Mouse (Mus musculus): ENCODE results near the gene Insrr. TPM values are rescaled to one million over a fixed set of nuclear protein-coding genes. Genes with fewer than 3 reads are reported as not detected.

Gene Insrr
- polyA plus RNA-seq (2014; fragmentation: Illumina TruSeq; extraction: RNeasy Lipid Tissue Mini Kit (QIAGEN cat#74804); ENCODE audit: low read depth, low replicate concordance): 0.28 TPM

DNA sequence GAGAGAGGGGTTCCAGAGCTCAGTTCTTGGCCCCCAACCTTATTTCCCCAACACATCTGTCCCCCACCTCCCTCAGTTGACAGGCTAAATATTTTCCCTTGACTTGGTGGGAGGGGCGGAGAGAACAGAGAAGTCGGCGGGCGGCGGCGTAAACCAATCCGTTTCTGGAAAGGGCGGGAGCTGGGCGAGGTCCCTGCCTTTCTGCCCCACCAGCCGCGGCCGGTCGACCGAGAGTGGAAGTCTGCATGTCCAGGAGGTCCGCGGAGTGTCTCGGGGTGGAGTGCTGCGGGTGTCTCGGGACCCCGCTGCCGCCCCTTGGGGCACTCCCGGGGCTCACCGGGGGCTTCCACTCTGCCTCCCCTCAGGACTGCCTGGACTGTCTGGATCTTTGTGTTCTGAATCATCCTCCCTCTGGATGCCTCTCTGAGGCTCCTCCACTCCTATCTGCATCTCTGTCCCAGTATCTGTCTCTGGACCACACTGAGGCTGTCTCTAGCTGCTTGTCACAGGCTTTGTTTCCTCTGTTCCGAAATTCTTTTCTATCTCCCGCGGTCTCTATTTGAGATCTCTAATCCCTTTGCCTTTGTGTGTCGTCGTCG lies at the start of gene Insrr:
Gene Insrr (plus strand): TSS at position 216 of the 599 bp plus-strand sequence.

DNA sequence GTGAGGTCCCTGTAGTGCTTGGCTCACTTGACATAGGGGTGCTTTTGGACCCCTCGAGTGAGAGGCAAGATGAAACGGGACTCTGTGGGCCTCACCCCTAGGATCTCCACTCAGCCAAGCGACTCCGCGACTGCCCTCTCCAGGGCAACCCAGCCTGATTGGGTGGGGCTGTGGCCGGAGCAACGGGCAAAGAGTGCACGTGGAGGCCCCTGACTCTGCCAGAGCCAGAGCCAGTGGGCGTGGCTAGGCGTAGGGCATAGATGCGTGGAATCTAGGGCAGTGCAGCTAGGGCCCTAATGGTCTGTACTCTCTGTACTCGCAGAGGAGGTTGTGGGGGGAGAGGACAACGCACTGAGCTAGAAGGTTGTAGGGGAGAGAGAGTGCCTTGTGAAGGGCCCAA lies 48.3 kb upstream of the Insrr start, which contains the start of gene Lrrc71:
Gene Lrrc71 (minus strand): TSS at position 195 of the 400 bp plus-strand sequence.

DNA sequence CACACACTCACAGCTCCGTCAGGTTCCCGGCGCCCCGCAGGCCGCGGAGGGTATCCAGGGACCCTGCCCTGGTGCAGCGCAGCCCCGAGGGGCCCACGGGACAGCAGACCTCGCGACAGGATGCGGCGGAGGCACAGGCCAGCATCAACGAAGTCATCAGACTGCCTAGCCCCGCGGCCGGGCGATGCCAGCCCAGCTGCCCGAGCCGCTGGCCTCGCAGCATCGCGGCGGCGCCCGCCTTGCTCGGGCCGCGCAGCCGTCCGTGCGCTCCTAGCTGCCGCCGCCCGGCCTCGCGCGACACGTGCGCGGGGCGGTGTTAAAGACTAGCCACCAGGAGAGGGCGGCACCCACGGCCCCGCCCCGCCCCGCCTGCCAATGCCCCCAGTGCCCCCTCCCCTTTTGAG lies 1.8 kb upstream of the Insrr start, which contains the start of gene Ntrk1:
Gene Ntrk1 (minus strand): TSS at position 241 of the 404 bp plus-strand sequence.

DNA sequence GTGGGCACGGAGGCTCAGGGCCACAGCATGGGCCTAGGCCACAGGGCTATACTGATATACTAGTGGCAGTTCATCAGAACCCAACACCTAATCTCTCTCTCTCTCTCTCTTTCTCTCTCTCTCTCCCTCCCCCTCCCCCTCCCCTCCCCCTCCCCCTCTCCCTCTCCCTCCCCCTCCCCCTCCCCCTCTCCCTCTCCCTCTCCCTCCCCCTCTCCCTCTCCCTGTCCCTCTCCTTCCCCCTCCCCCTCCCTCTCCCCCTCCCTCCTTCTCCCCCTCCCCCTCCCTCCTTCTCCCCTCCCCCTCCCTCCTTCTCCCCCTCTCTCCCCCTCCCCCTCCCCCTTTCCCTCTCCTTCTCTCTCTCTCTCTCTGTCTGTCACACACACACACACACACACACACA lies 27.5 kb downstream of the Insrr start, which contains the start of gene Pear1:
Gene Pear1 (minus strand): TSS at position 101 of the 400 bp plus-strand sequence.

DNA sequence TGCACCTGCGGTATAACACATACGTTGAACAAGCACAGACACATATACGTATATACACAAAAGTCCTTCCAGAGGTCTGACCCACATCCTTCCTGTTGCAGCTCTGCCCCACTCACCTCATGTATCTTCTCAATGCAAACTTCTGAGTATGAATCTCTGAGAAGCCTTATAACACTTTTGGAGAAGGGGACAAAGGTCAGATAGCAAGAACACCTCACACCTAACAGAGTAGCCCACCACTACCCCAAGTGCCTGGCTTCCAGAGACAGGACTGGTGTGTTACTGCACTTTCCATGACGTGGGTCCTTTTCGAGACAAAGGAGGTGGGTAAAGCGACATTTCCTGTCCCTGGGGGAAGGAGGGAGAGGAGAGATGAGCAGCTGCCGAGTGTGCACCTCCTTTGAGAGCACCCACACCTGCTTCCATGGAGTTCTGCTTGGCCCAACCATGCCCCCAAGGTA lies 49.9 kb downstream of the Insrr start, which contains the start of gene Sh2d2a:
Gene Sh2d2a (plus strand): TSS at position 106 of the 461 bp plus-strand sequence.

Other genes starting within 250 kb of the Insrr start
- 31.8 TPM for gene Arhgef11, start 179.4 kb upstream of the Insrr start, polyA plus RNA-seq (2014; fragmentation: Illumina TruSeq; extraction: RNeasy Lipid Tissue Mini Kit (QIAGEN cat#74804); ENCODE audit: low read depth, low replicate concordance)
- gene Lrrc71, start 48.3 kb upstream of the Insrr start, polyA plus RNA-seq (2014; fragmentation: Illumina TruSeq; extraction: RNeasy Lipid Tissue Mini Kit (QIAGEN cat#74804); ENCODE audit: low read depth, low replicate concordance): not detected
- not detected for gene Ntrk1, start 1.8 kb upstream of the Insrr start, polyA plus RNA-seq (2014; fragmentation: Illumina TruSeq; extraction: RNeasy Lipid Tissue Mini Kit (QIAGEN cat#74804); ENCODE audit: low read depth, low replicate concordance)
- gene Pear1, start 27.4 kb downstream of the Insrr start, polyA plus RNA-seq (2014; fragmentation: Illumina TruSeq; extraction: RNeasy Lipid Tissue Mini Kit (QIAGEN cat#74804); ENCODE audit: low read depth, low replicate concordance): 0.50 TPM
- gene Sh2d2a, start 49.8 kb downstream of the Insrr start, polyA plus RNA-seq (2014; fragmentation: Illumina TruSeq; extraction: RNeasy Lipid Tissue Mini Kit (QIAGEN cat#74804); ENCODE audit: low read depth, low replicate concordance): 0.22 TPM
- gene Prcc, start 88.7 kb downstream of the Insrr start, polyA plus RNA-seq (2014; fragmentation: Illumina TruSeq; extraction: RNeasy Lipid Tissue Mini Kit (QIAGEN cat#74804); ENCODE audit: low read depth, low replicate concordance): 3.7 TPM
- gene Hdgf, start 109.4 kb downstream of the Insrr start, polyA plus RNA-seq (2014; fragmentation: Illumina TruSeq; extraction: RNeasy Lipid Tissue Mini Kit (QIAGEN cat#74804); ENCODE audit: low read depth, low replicate concordance): 113 TPM
- gene Mrpl24, start 122.6 kb downstream of the Insrr start, polyA plus RNA-seq (2014; fragmentation: Illumina TruSeq; extraction: RNeasy Lipid Tissue Mini Kit (QIAGEN cat#74804); ENCODE audit: low read depth, low replicate concordance): 171 TPM
- 31.3 TPM for gene Isg20l2, start 133.4 kb downstream of the Insrr start, polyA plus RNA-seq (2014; fragmentation: Illumina TruSeq; extraction: RNeasy Lipid Tissue Mini Kit (QIAGEN cat#74804); ENCODE audit: low read depth, low replicate concordance)
- gene Rrnad1, start 133.8 kb downstream of the Insrr start, polyA plus RNA-seq (2014; fragmentation: Illumina TruSeq; extraction: RNeasy Lipid Tissue Mini Kit (QIAGEN cat#74804); ENCODE audit: low read depth, low replicate concordance): 12.1 TPM
- gene Crabp2, start 151.7 kb downstream of the Insrr start, polyA plus RNA-seq (2014; fragmentation: Illumina TruSeq; extraction: RNeasy Lipid Tissue Mini Kit (QIAGEN cat#74804); ENCODE audit: low read depth, low replicate concordance): not detected
- 2.8 TPM for gene Nes, start 174.1 kb downstream of the Insrr start, polyA plus RNA-seq (2014; fragmentation: Illumina TruSeq; extraction: RNeasy Lipid Tissue Mini Kit (QIAGEN cat#74804); ENCODE audit: low read depth, low replicate concordance)
- not detected for gene Bcan, start 203.3 kb downstream of the Insrr start, polyA plus RNA-seq (2014; fragmentation: Illumina TruSeq; extraction: RNeasy Lipid Tissue Mini Kit (QIAGEN cat#74804); ENCODE audit: low read depth, low replicate concordance)
- not detected for gene Hapln2, start 230.6 kb downstream of the Insrr start, polyA plus RNA-seq (2014; fragmentation: Illumina TruSeq; extraction: RNeasy Lipid Tissue Mini Kit (QIAGEN cat#74804); ENCODE audit: low read depth, low replicate concordance)
- 5.5 TPM for gene Gpatch4, start 246.2 kb downstream of the Insrr start, polyA plus RNA-seq (2014; fragmentation: Illumina TruSeq; extraction: RNeasy Lipid Tissue Mini Kit (QIAGEN cat#74804); ENCODE audit: low read depth, low replicate concordance)

Measured in sigmoid colon, adult 10 weeks (tissue).